Mouse (Mus musculus): ENCODE data around the gene Fbxw25. TPM values are rescaled to one million over a fixed set of nuclear protein-coding genes. Genes with fewer than 3 reads are reported as not detected.

Gene Fbxw25
- not detected for polyA plus RNA-seq (2017; shearing (Covaris generic))

GRCm38 (mm10) chr9:109664552-109664951 lies at the start of gene Fbxw25:
Fbxw25 (minus strand) TSS chr9:109664652.

GRCm38 (mm10) chr9:109702600-109702999 lies 38.1 kb upstream of the Fbxw25 start, which contains the start of gene Fbxw18:
Fbxw18 (minus strand) TSS chr9:109702700.

DNA sequence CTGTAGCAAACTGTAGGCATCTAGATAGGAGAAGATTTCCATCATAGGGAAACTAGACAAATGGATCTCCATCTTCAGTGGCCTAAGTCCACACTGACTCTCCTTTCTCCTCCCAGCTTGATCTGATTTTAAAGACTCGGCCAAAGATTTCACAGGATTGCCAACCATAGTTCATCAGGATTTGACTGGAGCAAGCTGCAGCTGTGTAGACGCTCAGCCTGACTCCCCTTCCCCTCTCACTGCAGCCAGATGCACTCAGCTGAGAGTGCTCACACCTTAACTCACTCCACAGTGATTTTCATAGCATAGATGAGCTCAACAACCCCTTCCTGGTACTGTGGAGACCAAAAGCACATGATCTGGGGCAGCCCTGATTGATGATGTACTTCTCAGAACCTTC lies 38.5 kb downstream of the Fbxw25 start, which contains the start of gene Fbxw24:
Gene Fbxw24 (minus strand): TSS at position 101 of the 400 bp plus-strand sequence.

Other genes with a start within 250 kb of the Fbxw25 start
- gene Fbxw16, start 215.5 kb downstream of the Fbxw25 start, polyA plus RNA-seq (2017; shearing (Covaris generic)) = not detected
- gene Fbxw19, start 168.8 kb downstream of the Fbxw25 start, polyA plus RNA-seq (2017; shearing (Covaris generic)) = not detected
- not detected for gene Fbxw15, start 96.4 kb downstream of the Fbxw25 start, polyA plus RNA-seq (2017; shearing (Covaris generic))
- not detected for gene Fbxw24, start 38.6 kb downstream of the Fbxw25 start, polyA plus RNA-seq (2017; shearing (Covaris generic))
- not detected for gene Fbxw18, start 38.0 kb upstream of the Fbxw25 start, polyA plus RNA-seq (2017; shearing (Covaris generic))
- not detected for gene Fbxw26, start 81.4 kb upstream of the Fbxw25 start, polyA plus RNA-seq (2017; shearing (Covaris generic))
- not detected for gene Fbxw27, start 126.0 kb upstream of the Fbxw25 start, polyA plus RNA-seq (2017; shearing (Covaris generic))
- not detected for gene Spink8, start 147.6 kb upstream of the Fbxw25 start, polyA plus RNA-seq (2017; shearing (Covaris generic))
- 12.0 TPM for gene Nme6, start 168.1 kb upstream of the Fbxw25 start, polyA plus RNA-seq (2017; shearing (Covaris generic))
- not detected for gene Camp, start 185.0 kb upstream of the Fbxw25 start, polyA plus RNA-seq (2017; shearing (Covaris generic))
- gene Cdc25a, start 210.9 kb upstream of the Fbxw25 start, polyA plus RNA-seq (2017; shearing (Covaris generic)) = 16.4 TPM

All from CD4-positive, CD25-positive, alpha-beta regulatory T cell (primary cell).